Mouse (Mus musculus) spleen, postnatal 36 days (tissue): ENCODE results near the gene Gm2a.
A peak's percentile ranks its signal among the peaks of the same experiment; 100 is the strongest.
"Not testable (repeated sequence)": the region's sequence is repeated elsewhere in the genome, so short reads cannot be mapped to it uniquely, and the experiment has no call there.

Experiments used
- DNase-seq, 2 experiments: peaks; one replicate each; pipeline ENCODE4 v3.0.0; 2022; ENCODE audit warnings: low spot score in 2 of 2, mixed read lengths in 1 of 2

The Gm2a gene

GRCm38 (mm10) chr11:55096731-55097462 is 1.0 kb upstream of the Gm2a start:
- DNase-seq = no peak

GRCm38 (mm10) chr11:55098189-55098915 is 437 bp downstream of the Gm2a start:
- DNase-seq = no peak

- DNase-seq = no peak
Observed at GRCm38 (mm10) chr11:55099019-55099771, 1.3 kb downstream of the Gm2a start.

GRCm38 (mm10) chr11:55099868-55100267 is 2.0 kb downstream of the Gm2a start:
- peak; percentile 69 to 78 for DNase-seq

- no peak for DNase-seq
Observed at GRCm38 (mm10) chr11:55102015-55102414, 4.1 kb downstream of the Gm2a start.

- DNase-seq = no peak
Observed at GRCm38 (mm10) chr11:55103229-55103628, 5.3 kb downstream of the Gm2a start.

- DNase-seq = no peak
Observed at GRCm38 (mm10) chr11:55105389-55105788, 7.5 kb downstream of the Gm2a start.

GRCm38 (mm10) chr11:55106636-55107035 is 8.7 kb downstream of the Gm2a start:
- peak; percentile 31 to 34 for DNase-seq

- DNase-seq = no peak
Observed at GRCm38 (mm10) chr11:55109521-55110300, 11.8 kb downstream of the Gm2a start.

GRCm38 (mm10) chr11:55110566-55111169 is 12.8 kb downstream of the Gm2a start:
- DNase-seq = no peak

GRCm38 (mm10) chr11:55113209-55113860 is 15.4 kb downstream of the Gm2a start:
- DNase-seq = peak; percentile 80 to 84

GRCm38 (mm10) chr11:55113861-55114250 is 15.9 kb downstream of the Gm2a start:
- not testable (repeated sequence) for DNase-seq

- DNase-seq = no peak
Observed at GRCm38 (mm10) chr11:55114291-55114690, 16.4 kb downstream of the Gm2a start.

GRCm38 (mm10) chr11:55116004-55116403 is 18.1 kb downstream of the Gm2a start:
- DNase-seq = no peak

- DNase-seq = peak; percentile 62
Observed at GRCm38 (mm10) chr11:55117031-55117430, 19.1 kb downstream of the Gm2a start.

GRCm38 (mm10) chr11:55120279-55120678 is 22.4 kb downstream of the Gm2a start:
- DNase-seq = no peak

- peak; percentile 45 to 47 for DNase-seq
Observed at GRCm38 (mm10) chr11:55120821-55121271, 22.9 kb downstream of the Gm2a start.

- no peak for DNase-seq
Observed at GRCm38 (mm10) chr11:55121430-55121829, 23.5 kb downstream of the Gm2a start.

GRCm38 (mm10) chr11:55126663-55127062 is 28.7 kb downstream of the Gm2a start:
- DNase-seq = no peak

GRCm38 (mm10) chr11:55127937-55128336 is 30.0 kb downstream of the Gm2a start:
- DNase-seq = no peak

- DNase-seq = no peak
Observed at GRCm38 (mm10) chr11:55128411-55128810, 30.5 kb downstream of the Gm2a start.
